Mouse (Mus musculus) heart, postnatal 0 days (tissue): Measurements from ENCODE around the gene Otogl.

ENCODE experiments used
- CTCF ChIP-seq: IDR thresholded peaks from 2 replicates; pipeline ENCODE4 v1.5.1; 2016; ENCODE audit warnings: antibody characterized with exemption, control low read depth, low read depth
- EP300 ChIP-seq: IDR thresholded peaks from 2 replicates; pipeline ENCODE4 v1.6.1; 2016; ENCODE audit warnings: antibody characterized with exemption, low read depth

GRCm38 (mm10) chr10:107870540-107870939 lies 41.4 kb downstream of the Otogl start:
- no peak for TF ChIP-seq CTCF
- TF ChIP-seq EP300 = no peak
